Mouse (Mus musculus) midbrain, embryonic 13.5 days (tissue): ENCODE measurements around the gene Cask. TPM values are rescaled to one million over a fixed set of nuclear protein-coding genes. Genes with fewer than 3 reads are reported as not detected.

Experiments used
- ATAC-seq: fragments of 200-750 bp; cut with Nextera tagmentation; 2 replicates; pipeline ENCODE4 v1.8.0; 2017; ENCODE audit warnings: mild to moderate bottlenecking, moderate TSS enrichment, moderate library complexity
- H3K27ac ChIP-seq: fragments of 300-500 bp; sonication (generic); 2 replicates; pipeline ENCODE4 v1.5.1; 2015; ENCODE audit warnings: inconsistent platforms, mild to moderate bottlenecking, moderate library complexity
- H3K27me3 ChIP-seq: fragments of 300-500 bp; sonication (generic); 2 replicates; pipeline ENCODE4 v1.6.1; 2015; ENCODE audit warnings: mild to moderate bottlenecking, inconsistent platforms
- H3K36me3 ChIP-seq: fragments of 300-500 bp; sonication (generic); 2 replicates; pipeline ENCODE4 v1.6.1; 2015; ENCODE audit warnings: mild to moderate bottlenecking, inconsistent platforms
- H3K4me1 ChIP-seq: fragments of 300-500 bp; sonication (generic); replicated peaks from 2 replicates; pipeline ENCODE4 v1.6.1; 2015; ENCODE audit warnings: inconsistent platforms
- H3K4me2 ChIP-seq: fragments of 300-500 bp; sonication (generic); replicated peaks from 2 replicates; pipeline ENCODE4 v1.6.1; 2015; ENCODE audit warnings: moderate library complexity, mild to moderate bottlenecking, inconsistent platforms
- H3K4me3 ChIP-seq: fragments of 300-500 bp; sonication (generic); replicated peaks from 2 replicates; pipeline ENCODE4 v1.5.1; 2015; ENCODE audit warnings: mild to moderate bottlenecking, inconsistent platforms
- H3K9ac ChIP-seq: fragments of 300-500 bp; sonication (generic); replicated peaks from 2 replicates; pipeline ENCODE4 v1.6.1; 2015; ENCODE audit warnings: mild to moderate bottlenecking, inconsistent platforms
- H3K9me3 ChIP-seq: fragments of 300-500 bp; sonication (generic); 2 replicates; pipeline ENCODE4 v1.6.1; 2016; ENCODE audit warnings: mild to moderate bottlenecking, inconsistent platforms
- WGBS: fragments of 180-500 bp; shearing (Covaris S2); methylation state at CpG from one replicate; pipeline ENCODE4 v1.1.7; 2015; 5-methylcytosine and 5-hydroxymethylcytosine counted together
- polyA plus RNA-seq: library from polyadenylated mRNA; unstranded; fragments of >200 nt; fragmentation: Nextera tagmentation; extraction: Ambion mirVana; gene quantifications from 2 replicates; pipeline ENCODE4 v1.2.1, GENCODE M21; 2015

The Cask gene
- polyA plus RNA-seq, 1 experiment from 2014 or later: 45.7 TPM

GRCm38 (mm10) chrX:13659201-13659890, 191.8 kb downstream of the Cask start:
- Histone ChIP-seq H3K4me1 (no peaks in the 10 kb centered on the region), H3K9ac (no peak overlapping the region), H3K4me3 (no peak overlapping the region), H3K27ac (no peak overlapping the region), H3K36me3 (no peaks in the 10 kb centered on the region), H3K27me3 (no peaks in the 10 kb centered on the region), H3K9me3 (no peaks in the 10 kb centered on the region), H3K4me2 (no peak overlapping the region)
- 75% methylated on average over 4 of the region's 4 CpGs for WGBS
- ATAC-seq: no peak

- WGBS: 73% methylated on average over 3 of the region's 3 CpGs
- H3K36me3 ChIP-seq: no peaks in the 10 kb centered on the region
- H3K27ac ChIP-seq: no peak overlapping the region
- no peak overlapping the region for H3K9ac ChIP-seq
- H3K9me3 ChIP-seq: no peaks in the 10 kb centered on the region
- no peak for ATAC-seq
- no peak overlapping the region for H3K4me2 ChIP-seq
- no peak overlapping the region for H3K4me3 ChIP-seq
- no peaks in the 10 kb centered on the region for H3K4me1 ChIP-seq
- H3K27me3 ChIP-seq: no peaks in the 10 kb centered on the region
Observed at GRCm38 (mm10) chrX:13658616-13659140, 192.5 kb downstream of the Cask start.

- Histone ChIP-seq H3K9me3 (no peaks in the 10 kb centered on the region), H3K27ac (no peak overlapping the region), H3K9ac (no peak overlapping the region), H3K27me3 (no peaks in the 10 kb centered on the region), H3K4me3 (no peak overlapping the region), H3K4me1 (no peaks in the 10 kb centered on the region), H3K36me3 (no peaks in the 10 kb centered on the region), H3K4me2 (no peak overlapping the region)
- WGBS: 21% methylated on average over 1 of the region's 1 CpGs
- ATAC-seq: no peak
Observed at GRCm38 (mm10) chrX:13656721-13657120, 194.4 kb downstream of the Cask start.

GRCm38 (mm10) chrX:13655906-13656305, 195.3 kb downstream of the Cask start:
- Histone ChIP-seq H3K9ac (no peak overlapping the region), H3K36me3 (no peaks in the 10 kb centered on the region), H3K27ac (no peak overlapping the region), H3K4me2 (no peak overlapping the region), H3K27me3 (no peaks in the 10 kb centered on the region), H3K9me3 (no peaks in the 10 kb centered on the region), H3K4me1 (no peaks in the 10 kb centered on the region), H3K4me3 (no peak overlapping the region)
- no peak for ATAC-seq
- WGBS: 89% methylated on average over 6 of the region's 6 CpGs

GRCm38 (mm10) chrX:13655005-13655421, 196.2 kb downstream of the Cask start:
- 83% methylated on average over 3 of the region's 3 CpGs for WGBS
- Histone ChIP-seq H3K36me3 (no peaks in the 10 kb centered on the region), H3K4me3 (no peak overlapping the region), H3K9me3 (no peaks in the 10 kb centered on the region), H3K4me1 (no peaks in the 10 kb centered on the region), H3K4me2 (no peak overlapping the region), H3K9ac (no peak overlapping the region), H3K27me3 (no peaks in the 10 kb centered on the region), H3K27ac (no peak overlapping the region)
- no peak for ATAC-seq

- no peaks in the 10 kb centered on the region for H3K36me3 ChIP-seq
- H3K9me3 ChIP-seq: no peaks in the 10 kb centered on the region
- no peak overlapping the region for H3K4me2 ChIP-seq
- H3K27ac ChIP-seq: no peak overlapping the region
- H3K9ac ChIP-seq: no peak overlapping the region
- 82% methylated on average over 1 of the region's 1 CpGs for WGBS
- no peaks in the 10 kb centered on the region for H3K27me3 ChIP-seq
- no peak for ATAC-seq
- no peak overlapping the region for H3K4me3 ChIP-seq
- H3K4me1 ChIP-seq: no peaks in the 10 kb centered on the region
Observed at GRCm38 (mm10) chrX:13652291-13652690, 198.9 kb downstream of the Cask start.

- no peak for ATAC-seq
- H3K27ac ChIP-seq: no peak overlapping the region
- no peaks in the 10 kb centered on the region for H3K36me3 ChIP-seq
- no peaks in the 10 kb centered on the region for H3K9me3 ChIP-seq
- H3K4me1 ChIP-seq: no peaks in the 10 kb centered on the region
- no peak overlapping the region for H3K4me2 ChIP-seq
- WGBS: 79% methylated on average over 2 of the region's 2 CpGs
- no peaks in the 10 kb centered on the region for H3K27me3 ChIP-seq
- no peak overlapping the region for H3K4me3 ChIP-seq
- no peak overlapping the region for H3K9ac ChIP-seq
Observed at GRCm38 (mm10) chrX:13651889-13652288, 199.3 kb downstream of the Cask start.

GRCm38 (mm10) chrX:13638894-13639293, 212.3 kb downstream of the Cask start:
- no peak overlapping the region for H3K9ac ChIP-seq
- no peaks in the 10 kb centered on the region for H3K4me1 ChIP-seq
- no peaks in the 10 kb centered on the region for H3K27me3 ChIP-seq
- no peak overlapping the region for H3K27ac ChIP-seq
- H3K36me3 ChIP-seq: no peaks in the 10 kb centered on the region
- H3K9me3 ChIP-seq: no peaks in the 10 kb centered on the region
- no peak overlapping the region for H3K4me2 ChIP-seq
- no peak overlapping the region for H3K4me3 ChIP-seq
- WGBS: 69% methylated on average over 2 of the region's 2 CpGs
- ATAC-seq: no peak

- ATAC-seq: no peak
- Histone ChIP-seq H3K27me3 (no peaks in the 10 kb centered on the region), H3K9ac (no peak overlapping the region), H3K36me3 (no peaks in the 10 kb centered on the region), H3K9me3 (no peaks in the 10 kb centered on the region), H3K4me2 (no peak overlapping the region), H3K4me1 (no peaks in the 10 kb centered on the region), H3K4me3 (no peak overlapping the region), H3K27ac (no peak overlapping the region)
- 91% methylated on average over 1 of the region's 1 CpGs for WGBS
Observed at GRCm38 (mm10) chrX:13636398-13636797, 214.8 kb downstream of the Cask start.

- Histone ChIP-seq H3K9ac (no peak within 1 kb of the TSS), H3K27ac (no peak within 1 kb of the TSS), H3K9me3 (no peaks in the 10 kb centered on the region), H3K27me3 (no peaks in the 10 kb centered on the region), H3K4me2 (no peak within 1 kb of the TSS), H3K4me1 (no peaks in the 10 kb centered on the region), H3K4me3 (no peak within 1 kb of the TSS), H3K36me3 (no peaks in the 10 kb centered on the region)
- no peak for ATAC-seq
- 72% methylated on average over 5 of the region's 5 CpGs for WGBS
Observed at GRCm38 (mm10) chrX:13631599-13632283, 219.4 kb downstream of the Cask start, which contains the start of gene Gpr34. Gene Gpr34, plus strand, starts transcription at chrX:13632089.

GRCm38 (mm10) chrX:13622654-13623053, 228.5 kb downstream of the Cask start:
- 79% methylated on average over 5 of the region's 5 CpGs for WGBS
- H3K9me3 ChIP-seq: no peaks in the 10 kb centered on the region

GRCm38 (mm10) chrX:13621473-13621872, 229.7 kb downstream of the Cask start:
- Histone ChIP-seq H3K27me3 (no peaks in the 10 kb centered on the region), H3K36me3 (no peaks in the 10 kb centered on the region), H3K27ac (no peak overlapping the region), H3K9ac (no peak overlapping the region), H3K4me2 (no peak overlapping the region), H3K4me1 (no peaks in the 10 kb centered on the region), H3K9me3 (no peaks in the 10 kb centered on the region), H3K4me3 (no peak overlapping the region)
- 86% methylated on average over 4 of the region's 4 CpGs for WGBS
- no peak for ATAC-seq

More at GRCm38 (mm10) chrX:13622654-13623053, 228.5 kb downstream of the Cask start:
- H3K9ac ChIP-seq: no peak overlapping the region
- no peak overlapping the region for H3K4me2 ChIP-seq
- no peaks in the 10 kb centered on the region for H3K27me3 ChIP-seq
- no peaks in the 10 kb centered on the region for H3K4me1 ChIP-seq
- ATAC-seq: no peak
- H3K36me3 ChIP-seq: no peaks in the 10 kb centered on the region
- no peak overlapping the region for H3K27ac ChIP-seq
- no peak overlapping the region for H3K4me3 ChIP-seq
